9 mouse cellular contexts compared by ENCODE assay signal in the genomic region with DNA sequence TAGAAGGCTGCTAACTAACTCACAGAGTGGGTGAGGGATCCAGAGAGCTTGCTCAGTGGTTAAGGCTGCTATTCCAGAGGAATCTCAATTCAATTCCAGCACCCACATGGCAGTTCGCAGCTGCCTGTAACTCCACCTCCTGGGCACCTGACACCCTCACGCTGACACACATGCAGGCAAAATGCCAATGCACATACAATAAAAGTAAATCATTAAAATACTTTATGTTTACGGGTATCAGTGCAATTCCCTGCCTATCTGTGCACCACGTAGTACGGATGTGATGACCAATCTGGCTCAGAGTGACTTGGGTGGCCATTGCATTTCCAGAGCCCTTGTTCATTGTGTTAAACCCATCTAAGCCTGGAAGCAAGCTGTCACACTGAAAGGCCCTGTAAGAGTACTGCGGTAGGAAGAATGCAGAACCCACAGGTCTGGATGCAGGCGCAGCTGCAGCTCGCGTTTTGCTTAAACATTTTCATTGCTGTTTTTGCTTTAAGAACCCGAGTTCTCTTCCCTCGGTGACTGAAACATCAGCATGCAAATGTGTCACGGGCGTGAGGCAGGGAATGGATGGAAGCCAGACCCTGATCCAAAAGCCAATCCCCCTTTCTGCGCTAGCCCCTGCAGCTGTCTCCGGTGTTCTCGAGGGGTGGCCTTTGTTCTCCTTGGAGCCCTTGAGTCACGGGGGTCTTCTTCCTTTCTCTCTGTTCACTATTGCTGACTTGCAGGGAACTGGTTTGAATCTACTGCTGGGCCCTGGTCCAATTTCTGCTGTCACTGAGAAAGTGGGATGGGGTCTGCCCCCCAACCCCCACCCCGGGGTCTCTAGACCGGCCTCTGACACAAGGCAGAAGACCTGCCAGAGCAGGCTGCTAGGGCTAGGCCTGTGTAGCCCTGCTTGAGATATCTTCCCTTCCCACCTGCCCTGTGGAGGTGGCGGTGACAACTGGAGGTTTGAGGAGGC. TPM values are rescaled to one million over a fixed set of nuclear protein-coding genes. Genes with fewer than 3 reads are reported as not detected.
DNase-seq lines count a peak whose midpoint lies in the region.
"Had no signal": no experiment of that assay in that cellular context is flagged by ENCODE, and none has a peak within 500 bp of the region (broad histone marks: within the 10 kb centered on the region; RNA-seq: fewer than 3 reads in every experiment).

No protein-coding gene starts in this region.

- peaks cover 19% of the 10 kb centered on the region for H3K27me3 ChIP-seq in forebrain, embryonic 10.5 days (ENCODE audit: poor library complexity, severe bottlenecking)

- no peaks in the 10 kb centered on the region for H3K36me3 ChIP-seq in forebrain, embryonic 10.5 days (replicated peaks)

- peak overlapping the region; percentile 85 for H3K27ac ChIP-seq in forebrain, embryonic 10.5 days

- H3K9me3 ChIP-seq in forebrain, embryonic 10.5 days = no peaks in the 10 kb centered on the region
- H3K9me3 ChIP-seq: megakaryocyte, embryonic 14.5 days had no signal

- 20% methylated on average over 19 of the region's 20 CpGs for WGBS in forebrain, embryonic 10.5 days

- DNase-seq in embryo, embryonic 10 days (ENCODE audit: low spot score) = peak; percentile 40
- DNase-seq in embryo, embryonic 11 days = no peak
- peak; percentile 36 for DNase-seq in forebrain, embryonic 10.5 days (ENCODE audit: extremely low spot score, low spot score)
- DNase-seq in left cerebral cortex, adult 9 months (ENCODE audit: low spot score in 2 of 2) = peak; percentile 40 to 57
- DNase-seq in retina, postnatal 1 day = peak; percentile 64
- no peak for DNase-seq in ovary, adult 18-20 months (ENCODE audit: low spot score)
- DNase-seq in gastrocnemius, postnatal 25 days = no peak
- DNase-seq in kidney, adult 18-20 months = no peak

- H3K4me1 ChIP-seq in forebrain, embryonic 10.5 days = peaks cover 75% of the 10 kb centered on the region

- peak overlapping the region; percentile 18; the same call in 1 of the 2 replicates for H3K4me3 ChIP-seq in forebrain, embryonic 10.5 days
- H3K4me3 ChIP-seq: megakaryocyte, embryonic 14.5 days had no signal

RNA-seq across cellular contexts. Expression of gene T2, which starts 12.0 kb away (rescaled TPM):
- 0.35 and 0.66 TPM in 2 replicates for polyA plus RNA-seq in forebrain, embryonic 10.5 days (2016; fragmentation: Nextera tagmentation; extraction: Ambion mirVana)
- total RNA-seq in gastrocnemius, postnatal 25 days (2021) = not detected

RNA-seq across cellular contexts. Expression of gene Prr18, which starts 30.5 kb away (rescaled TPM):
- 0.19 and 0.30 TPM in 2 replicates for polyA plus RNA-seq in forebrain, embryonic 10.5 days (2016; fragmentation: Nextera tagmentation; extraction: Ambion mirVana)
- total RNA-seq in gastrocnemius, postnatal 25 days (2021) = under 1 TPM; 0.08 to 0.10 TPM

RNA-seq across cellular contexts. Expression of gene Sft2d1, which starts 56.9 kb away (rescaled TPM):
- polyA plus RNA-seq in forebrain, embryonic 10.5 days (2016; fragmentation: Nextera tagmentation; extraction: Ambion mirVana) = 58.6 and 62.9 TPM in 2 replicates
- total RNA-seq in gastrocnemius, postnatal 25 days (2021) = 1 to 10 TPM; 6.8 to 8.0 TPM

Comparison
In these comparisons a context has a peak if more than half of its experiments do, and no peak if none do; other contexts are left out.
1. DNase-seq: peak in embryo, embryonic 10 days (single experiment), forebrain, embryonic 10.5 days (single experiment), left cerebral cortex, adult 9 months (2 of 2) and retina, postnatal 1 day (single experiment); none in embryo, embryonic 11 days (single experiment), ovary, adult 18-20 months (single experiment), gastrocnemius, postnatal 25 days (single experiment) and kidney, adult 18-20 months (single experiment).